Mouse (Mus musculus) midbrain, embryonic 16.5 days (tissue): ENCODE measurements at regions not wholly inside any gene's neighbourhood (a gene's known extent, or its start where the extent isn't known, plus 50 kb on each side); places are given as distances from the start of the nearest gene placed in this dataset.

Source experiments
- ATAC-seq: fragments of 200-750 bp; cut with Nextera tagmentation; 2 replicates; pipeline ENCODE4 v1.8.0; 2017; ENCODE audit warnings: moderate TSS enrichment
- H3K27ac ChIP-seq: fragments of 300-500 bp; sonication (generic); 2 replicates; pipeline ENCODE4 v1.5.1; 2014; ENCODE audit warnings: mild to moderate bottlenecking, low read length, mixed read lengths
- H3K27me3 ChIP-seq: fragments of 300-500 bp; sonication (generic); 2 replicates; pipeline ENCODE4 v1.6.1; 2014; ENCODE audit warnings: low read depth, low read length, mixed read lengths; ENCODE audit not compliant: control insufficient read depth, insufficient read depth
- H3K36me3 ChIP-seq: fragments of 300-500 bp; sonication (generic); 2 replicates; pipeline ENCODE4 v1.6.1; 2014; ENCODE audit warnings: mild to moderate bottlenecking, low read length, moderate library complexity, mixed read lengths; ENCODE audit not compliant: control insufficient read depth, insufficient read depth
- H3K4me1 ChIP-seq: fragments of 300-500 bp; sonication (generic); 2 replicates; pipeline ENCODE4 v1.6.1; 2014; ENCODE audit warnings: mild to moderate bottlenecking, low read length, mixed read lengths; ENCODE audit not compliant: control insufficient read depth, insufficient read depth
- H3K4me2 ChIP-seq: fragments of 300-500 bp; sonication (generic); 2 replicates; pipeline ENCODE4 v1.6.1; 2014; ENCODE audit warnings: mild to moderate bottlenecking, low read length, mixed read lengths
- H3K4me3 ChIP-seq: fragments of 300-500 bp; sonication (generic); 2 replicates; pipeline ENCODE4 v1.5.1; 2014; ENCODE audit warnings: low read depth, mild to moderate bottlenecking, low read length, moderate library complexity, mixed read lengths
- H3K9ac ChIP-seq: fragments of 300-500 bp; sonication (generic); 2 replicates; pipeline ENCODE4 v1.6.1; 2014; ENCODE audit warnings: low read depth, low read length, mixed read lengths
- H3K9me3 ChIP-seq: fragments of 300-500 bp; sonication (generic); replicated peaks from 2 replicates; pipeline ENCODE4 v1.6.1; 2014; ENCODE audit warnings: mild to moderate bottlenecking, low read length, mixed read lengths; ENCODE audit not compliant: control insufficient read depth, poor library complexity, severe bottlenecking
- WGBS: fragments of 180-500 bp; shearing (Covaris S2); extraction: QIAGEN DNeasy Blood & Tissue Kit; methylation state at CpG from one replicate; pipeline ENCODE4 v1.1.7; 2014; 5-methylcytosine and 5-hydroxymethylcytosine counted together

- Histone ChIP-seq H3K27me3 (no peaks in the 10 kb centered on the region), H3K4me2 (peak overlapping the region; percentile 56), H3K27ac (peak overlapping the region; percentile 19), H3K36me3 (no peaks in the 10 kb centered on the region), H3K9ac (0 out of 2 replicates have a peak overlapping the region, but pooled peaks have one; percentile 10), H3K4me3 (peak overlapping the region; percentile 18), H3K4me1 (peaks cover 5% of the 10 kb centered on the region; the same call in 1 of the 2 replicates), H3K9me3 (no peaks in the 10 kb centered on the region)
- 2% methylated on average over 15 of the region's 15 CpGs for WGBS
- peak; percentile 95 for ATAC-seq
These were observed 794.3 kb upstream of the Api5 start for GRCm38 (mm10) chr2:95232135-95232772.

DNA sequence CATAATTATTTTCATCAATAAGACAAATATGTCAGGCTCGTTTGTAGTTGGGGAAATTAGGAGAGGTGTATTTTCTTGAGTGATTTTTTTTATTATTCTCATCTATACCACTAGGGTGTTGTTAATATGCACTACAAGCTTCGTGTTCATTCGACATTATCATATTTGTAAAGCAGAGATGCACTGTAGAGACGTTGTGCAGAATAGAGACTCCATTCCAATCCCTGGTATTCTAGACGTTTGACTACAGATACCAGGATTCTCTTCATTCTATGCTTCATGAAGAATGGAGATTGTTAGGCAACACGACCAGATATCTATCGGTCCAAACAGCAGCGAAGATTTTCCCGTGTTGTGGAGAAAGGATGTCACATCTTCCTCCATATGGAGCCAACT, 793.8 kb upstream of the Api5 start:
- H3K27ac ChIP-seq, result no peak overlapping the region
- H3K4me1 ChIP-seq, result peaks cover 5% of the 10 kb centered on the region; the same call in 1 of the 2 replicates
- no peak overlapping the region; the same call in 1 of the 2 replicates for H3K4me2 ChIP-seq
- no peaks in the 10 kb centered on the region for H3K36me3 ChIP-seq
- H3K9me3 ChIP-seq, result no peaks in the 10 kb centered on the region
- H3K9ac ChIP-seq, result no peak overlapping the region
- ATAC-seq, result peak; percentile 32
- 27% methylated on average over 9 of the region's 9 CpGs for WGBS
- H3K27me3 ChIP-seq, result no peaks in the 10 kb centered on the region
- H3K4me3 ChIP-seq, result peak overlapping the region; percentile 18; the same call in 1 of the 2 replicates

DNA sequence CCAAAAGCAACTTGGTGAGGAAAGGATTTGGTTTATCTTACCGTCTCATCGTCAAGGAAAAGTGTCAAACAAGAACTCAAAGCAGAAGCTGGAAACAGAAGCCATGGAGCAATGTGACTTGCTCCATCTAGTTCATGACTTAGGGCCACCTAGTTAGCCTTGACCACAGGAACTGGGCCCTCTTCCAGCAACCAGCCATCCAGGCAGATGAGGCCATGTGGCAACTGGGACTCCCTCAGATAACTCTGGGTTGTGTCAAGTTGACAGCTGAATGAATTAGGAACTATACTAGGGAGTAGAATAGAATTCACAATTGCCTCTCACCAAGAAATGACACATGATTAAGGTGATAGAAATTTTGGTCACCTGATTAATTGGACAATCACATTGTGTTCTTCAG, 791.5 kb upstream of the Api5 start:
- Histone ChIP-seq H3K4me3 (no peak overlapping the region), H3K9me3 (no peaks in the 10 kb centered on the region), H3K4me2 (no peak overlapping the region), H3K36me3 (no peaks in the 10 kb centered on the region), H3K27me3 (no peaks in the 10 kb centered on the region), H3K9ac (no peak overlapping the region), H3K4me1 (peaks cover 5% of the 10 kb centered on the region; the same call in 1 of the 2 replicates), H3K27ac (no peak overlapping the region)
- ATAC-seq, result no peak
- 96% methylated on average over 2 of the region's 2 CpGs for WGBS

- no peaks in the 10 kb centered on the region for H3K4me1 ChIP-seq
- no peak overlapping the region for H3K4me2 ChIP-seq
- 74% methylated on average over 4 of the region's 4 CpGs for WGBS
- no peaks in the 10 kb centered on the region for H3K9me3 ChIP-seq
- no peak overlapping the region for H3K9ac ChIP-seq
- H3K27me3 ChIP-seq, result no peaks in the 10 kb centered on the region
- no peak for ATAC-seq
- no peak overlapping the region for H3K4me3 ChIP-seq
- H3K27ac ChIP-seq, result no peak overlapping the region
- H3K36me3 ChIP-seq, result no peaks in the 10 kb centered on the region
These were observed 772.4 kb upstream of the Api5 start for GRCm38 (mm10) chr2:95210216-95210941.
